Mouse (Mus musculus) neural tube, embryonic 14.5 days (tissue): ENCODE measurements at regions not wholly inside any gene's neighbourhood (a gene's known extent, or its start where the extent isn't known, plus 50 kb on each side); places are given as distances from the start of the nearest gene placed in this dataset.

Experiments
- ATAC-seq: fragments of 200-750 bp; cut with Nextera tagmentation; 2 replicates; pipeline ENCODE4 v1.8.0; 2017; ENCODE audit warnings: low read depth, mild to moderate bottlenecking, moderate TSS enrichment, moderate library complexity
- H3K27ac ChIP-seq: fragments of 300-500 bp; sonication (generic); 2 replicates; pipeline ENCODE4 v1.5.1; 2014; ENCODE audit warnings: low read depth, mild to moderate bottlenecking, control low read depth, low read length, moderate library complexity, mixed read lengths
- H3K27me3 ChIP-seq: fragments of 300-500 bp; sonication (generic); 2 replicates; pipeline ENCODE4 v1.6.1; 2014; ENCODE audit warnings: low read length; ENCODE audit not compliant: control insufficient read depth, insufficient read depth
- H3K36me3 ChIP-seq: fragments of 300-500 bp; sonication (generic); 2 replicates; pipeline ENCODE4 v1.6.1; 2014; ENCODE audit warnings: low read length, mixed read lengths; ENCODE audit not compliant: control insufficient read depth, insufficient read depth
- H3K4me1 ChIP-seq: fragments of 300-500 bp; sonication (generic); 2 replicates; pipeline ENCODE4 v1.6.1; 2014; ENCODE audit warnings: low read length; ENCODE audit not compliant: control insufficient read depth, insufficient read depth
- H3K4me2 ChIP-seq: fragments of 300-500 bp; sonication (generic); 2 replicates; pipeline ENCODE4 v1.6.1; 2014; ENCODE audit warnings: mild to moderate bottlenecking, low read depth, low read length, control low read depth
- H3K4me3 ChIP-seq: fragments of 300-500 bp; sonication (generic); 2 replicates; pipeline ENCODE4 v1.5.1; 2014; ENCODE audit warnings: low read depth, low read length, control low read depth, mixed read lengths
- H3K9ac ChIP-seq: fragments of 300-500 bp; sonication (generic); replicated peaks from 2 replicates; pipeline ENCODE4 v1.6.1; 2014; ENCODE audit warnings: low read depth, mild to moderate bottlenecking, control low read depth, low read length, mixed read lengths
- H3K9me3 ChIP-seq: fragments of 300-500 bp; sonication (generic); 2 replicates; pipeline ENCODE4 v1.6.1; 2016; ENCODE audit warnings: low read length; ENCODE audit not compliant: control insufficient read depth
- WGBS: fragments of 180-500 bp; shearing (Covaris S2); extraction: QIAGEN DNeasy Blood & Tissue Kit; methylation state at CpG from one replicate; pipeline ENCODE4 v1.1.7; 2014; 5-methylcytosine and 5-hydroxymethylcytosine counted together

- no peak for ATAC-seq
- Histone ChIP-seq H3K36me3 (no peaks in the 10 kb centered on the region), H3K4me1 (no peaks in the 10 kb centered on the region), H3K27me3 (no peaks in the 10 kb centered on the region), H3K27ac (no peak overlapping the region), H3K4me2 (no peak overlapping the region), H3K9me3 (no peaks in the 10 kb centered on the region), H3K4me3 (no peak overlapping the region), H3K9ac (no peak overlapping the region)
Observed at GRCm38 (mm10) chr1:137364396-137364795, 404.1 kb upstream of the Nr5a2 start.

GRCm38 (mm10) chr1:137363969-137364368, 403.7 kb upstream of the Nr5a2 start:
- WGBS: 91% methylated on average over 2 of the region's 2 CpGs
- Histone ChIP-seq H3K4me2 (no peak overlapping the region), H3K27me3 (no peaks in the 10 kb centered on the region), H3K9me3 (no peaks in the 10 kb centered on the region), H3K27ac (no peak overlapping the region), H3K4me3 (no peak overlapping the region), H3K9ac (no peak overlapping the region), H3K4me1 (no peaks in the 10 kb centered on the region), H3K36me3 (no peaks in the 10 kb centered on the region)
- ATAC-seq: no peak

GRCm38 (mm10) chr1:137363561-137363960, 403.3 kb upstream of the Nr5a2 start:
- no peaks in the 10 kb centered on the region for H3K36me3 ChIP-seq
- 78% methylated on average over 1 of the region's 1 CpGs for WGBS
- no peak overlapping the region for H3K4me2 ChIP-seq
- no peak overlapping the region for H3K9ac ChIP-seq
- H3K4me3 ChIP-seq: no peak overlapping the region
- H3K27ac ChIP-seq: no peak overlapping the region
- H3K27me3 ChIP-seq: no peaks in the 10 kb centered on the region
- H3K9me3 ChIP-seq: no peaks in the 10 kb centered on the region
- no peaks in the 10 kb centered on the region for H3K4me1 ChIP-seq
- no peak for ATAC-seq

GRCm38 (mm10) chr1:137360688-137361570, 400.7 kb upstream of the Nr5a2 start:
- no peak overlapping the region for H3K4me3 ChIP-seq
- no peak overlapping the region for H3K9ac ChIP-seq
- ATAC-seq: peak; percentile 60; the same call in 1 of the 2 replicates
- no peaks in the 10 kb centered on the region for H3K27me3 ChIP-seq
- H3K36me3 ChIP-seq: no peaks in the 10 kb centered on the region
- H3K4me1 ChIP-seq: no peaks in the 10 kb centered on the region
- H3K4me2 ChIP-seq: no peak overlapping the region
- H3K27ac ChIP-seq: no peak overlapping the region
- WGBS: 53% methylated on average over 16 of the region's 16 CpGs
- no peaks in the 10 kb centered on the region for H3K9me3 ChIP-seq

- no peak overlapping the region for H3K4me2 ChIP-seq
- no peak for ATAC-seq
- no peak overlapping the region for H3K9ac ChIP-seq
- H3K4me1 ChIP-seq: no peaks in the 10 kb centered on the region
- no peaks in the 10 kb centered on the region for H3K9me3 ChIP-seq
- H3K36me3 ChIP-seq: no peaks in the 10 kb centered on the region
- no peak overlapping the region for H3K4me3 ChIP-seq
- H3K27ac ChIP-seq: no peak overlapping the region
- no peaks in the 10 kb centered on the region for H3K27me3 ChIP-seq
- WGBS: 35% methylated on average over 4 of the region's 4 CpGs
Observed at GRCm38 (mm10) chr1:137355941-137356512, 395.8 kb upstream of the Nr5a2 start.

- Histone ChIP-seq H3K27me3 (no peaks in the 10 kb centered on the region), H3K9me3 (no peaks in the 10 kb centered on the region), H3K4me3 (no peak overlapping the region), H3K4me1 (no peaks in the 10 kb centered on the region), H3K9ac (no peak overlapping the region), H3K36me3 (no peaks in the 10 kb centered on the region), H3K4me2 (no peak overlapping the region), H3K27ac (no peak overlapping the region)
- 89% methylated on average over 5 of the region's 5 CpGs for WGBS
- no peak for ATAC-seq
Observed at GRCm38 (mm10) chr1:137352390-137353027, 392.3 kb upstream of the Nr5a2 start.

GRCm38 (mm10) chr1:137334137-137334536, 373.9 kb upstream of the Nr5a2 start:
- H3K4me1 ChIP-seq: peaks cover 7% of the 10 kb centered on the region
- H3K4me2 ChIP-seq: no peak overlapping the region
- no peaks in the 10 kb centered on the region for H3K27me3 ChIP-seq
- no peaks in the 10 kb centered on the region for H3K36me3 ChIP-seq
- H3K9me3 ChIP-seq: no peaks in the 10 kb centered on the region
- H3K9ac ChIP-seq: no peak overlapping the region
- 94% methylated on average over 2 of the region's 2 CpGs for WGBS
- no peak for ATAC-seq
- no peak overlapping the region for H3K27ac ChIP-seq
- no peak overlapping the region for H3K4me3 ChIP-seq

GRCm38 (mm10) chr1:137332108-137332769, 372.0 kb upstream of the Nr5a2 start:
- Histone ChIP-seq H3K9me3 (no peaks in the 10 kb centered on the region), H3K36me3 (no peaks in the 10 kb centered on the region), H3K9ac (no peak overlapping the region), H3K27me3 (no peaks in the 10 kb centered on the region), H3K4me2 (no peak overlapping the region), H3K4me1 (peaks cover 7% of the 10 kb centered on the region), H3K4me3 (no peak overlapping the region), H3K27ac (peak overlapping the region; percentile 22; the same call in 1 of the 2 replicates)
- 28% methylated on average over 8 of the region's 8 CpGs for WGBS
- peak; percentile 90 for ATAC-seq
